Mouse (Mus musculus) lung, adult 18-20 months (tissue): ENCODE measurements around the gene Mchr1.
A peak's percentile ranks its signal among the peaks of the same experiment; 100 is the strongest.
"Not testable (repeated sequence)": the region's sequence is repeated elsewhere in the genome, so short reads cannot be mapped to it uniquely, and the experiment has no call there.

Experiments
- DNase-seq, 2 experiments: peaks; one replicate each; pipeline ENCODE4 v3.0.0; 2022; ENCODE audit warnings: mixed read lengths in 2 of 2

The Mchr1 gene

GRCm38 (mm10) chr15:81235086-81235920 is at the start of gene Mchr1:
TSS of gene Mchr1 (plus strand) at chr15:81235499.
- DNase-seq, result peak; percentile 19 to 33

DNA sequence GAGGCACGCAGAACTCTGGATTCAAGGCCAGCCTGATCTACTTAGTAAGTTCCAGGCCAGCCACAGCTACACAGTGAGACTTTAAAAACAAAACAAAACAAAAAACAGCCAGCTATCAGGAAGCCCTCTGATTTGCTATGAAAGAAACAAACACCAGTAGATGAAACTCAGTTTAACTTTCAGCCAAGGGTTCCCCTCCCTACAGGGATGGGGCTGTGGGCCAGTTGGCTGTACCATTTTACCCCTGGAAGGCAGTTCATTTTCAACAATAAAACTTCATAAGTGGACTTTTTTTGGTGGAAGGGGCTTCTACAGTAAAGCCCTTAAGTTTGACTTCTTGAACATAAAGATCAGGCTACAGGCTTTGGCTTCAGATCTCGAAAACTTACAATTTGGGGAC is 46.2 kb upstream of the Mchr1 start:
- DNase-seq, result no peak

DNA sequence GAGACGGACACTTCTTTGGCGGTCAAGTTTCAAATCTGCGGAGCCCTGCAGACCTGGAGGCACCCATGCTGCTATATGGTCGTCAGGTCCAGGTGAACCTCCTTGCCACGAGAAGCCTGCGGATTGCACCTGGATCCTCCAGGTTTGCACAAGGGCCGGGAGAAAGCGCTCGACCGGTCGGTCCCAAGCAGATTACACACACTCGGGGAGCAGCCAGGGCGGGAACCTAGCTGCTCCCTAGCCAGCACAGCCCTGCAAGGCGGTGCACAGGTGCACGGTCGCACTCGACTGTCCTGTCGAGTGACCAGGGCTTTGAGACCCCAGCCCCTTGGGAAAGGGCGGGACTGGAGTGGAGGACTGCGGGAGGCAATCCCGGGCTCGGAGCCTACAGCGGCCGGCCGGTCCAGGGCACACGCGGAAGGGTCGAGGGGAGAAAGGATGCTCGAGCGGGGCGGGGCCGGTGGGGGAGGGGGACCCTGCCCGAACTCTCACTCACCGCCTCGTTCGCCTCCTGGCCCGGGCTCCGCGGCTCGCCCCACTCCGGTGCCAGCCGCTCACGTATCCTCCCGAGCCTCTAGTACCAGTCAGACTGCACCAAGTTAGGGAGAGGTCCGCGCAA is 45.2 kb upstream of the Mchr1 start:
- peak; percentile 36 to 39 for DNase-seq

- DNase-seq, result peak; percentile 100
Observed at GRCm38 (mm10) chr15:81190630-81191178, 44.6 kb upstream of the Mchr1 start, which contains the start of gene Mrtfa. TSS of gene Mrtfa (minus strand) at chr15:81190757.

- no peak for DNase-seq
Observed at GRCm38 (mm10) chr15:81191303-81191702, 44.0 kb upstream of the Mchr1 start.

DNA sequence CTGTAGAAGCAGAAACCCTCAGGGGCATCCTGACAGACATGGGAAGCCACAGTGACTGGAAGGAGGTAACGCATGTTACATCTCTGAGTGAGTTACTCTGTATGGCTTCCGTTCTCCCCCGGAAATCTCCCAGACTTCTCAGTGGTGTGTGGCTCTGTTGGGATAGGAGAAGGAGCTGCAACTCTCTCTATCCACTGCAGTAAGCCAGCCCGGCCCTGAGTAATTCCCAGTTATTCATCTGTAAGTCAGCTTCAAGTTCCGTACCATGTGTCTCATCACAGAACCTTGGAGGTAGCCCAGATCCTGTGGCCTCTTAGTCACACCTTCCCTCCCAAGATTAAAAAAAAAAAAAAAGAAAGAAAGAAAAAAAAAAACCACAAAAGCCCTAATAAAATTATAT is 43.0 kb upstream of the Mchr1 start:
- DNase-seq, result no peak

DNA sequence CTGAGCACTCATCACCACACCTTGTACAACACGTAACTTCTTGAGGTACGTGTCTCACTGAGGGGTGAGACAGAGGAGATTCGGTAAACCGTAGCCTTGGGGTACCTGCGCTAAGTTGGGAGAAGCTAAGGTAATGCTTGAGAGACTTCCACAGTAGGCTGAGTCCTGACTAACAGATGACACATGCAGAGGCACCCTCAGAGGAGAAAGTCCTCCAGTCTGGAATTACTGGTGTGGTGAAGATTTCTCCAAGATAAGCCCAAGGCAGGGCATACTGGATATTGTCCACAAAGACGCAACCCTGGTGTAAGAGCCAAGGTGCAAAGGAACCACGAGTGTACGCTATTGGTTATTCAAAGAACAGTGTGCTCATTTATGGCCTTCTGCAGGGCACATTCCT is 42.4 kb upstream of the Mchr1 start:
- DNase-seq, result no peak

DNA sequence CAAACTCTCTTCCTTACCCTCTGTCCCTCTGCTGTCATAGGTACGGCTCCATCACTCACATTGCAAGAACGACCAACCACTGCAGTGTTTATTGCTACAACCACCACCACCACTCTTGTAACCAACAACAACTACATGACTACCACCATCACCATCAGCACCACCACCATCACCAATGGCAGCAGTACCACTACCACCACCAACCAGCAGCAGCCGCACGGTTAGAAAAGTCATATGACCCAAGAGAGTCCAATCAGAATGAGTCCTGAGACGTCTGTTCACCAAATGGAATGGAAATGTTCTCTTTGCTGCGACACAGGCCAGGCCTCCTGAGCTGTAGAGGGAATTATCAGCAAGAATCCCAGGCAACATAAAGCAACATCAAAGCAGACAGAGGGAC is 40.5 kb upstream of the Mchr1 start:
- no peak for DNase-seq

DNA sequence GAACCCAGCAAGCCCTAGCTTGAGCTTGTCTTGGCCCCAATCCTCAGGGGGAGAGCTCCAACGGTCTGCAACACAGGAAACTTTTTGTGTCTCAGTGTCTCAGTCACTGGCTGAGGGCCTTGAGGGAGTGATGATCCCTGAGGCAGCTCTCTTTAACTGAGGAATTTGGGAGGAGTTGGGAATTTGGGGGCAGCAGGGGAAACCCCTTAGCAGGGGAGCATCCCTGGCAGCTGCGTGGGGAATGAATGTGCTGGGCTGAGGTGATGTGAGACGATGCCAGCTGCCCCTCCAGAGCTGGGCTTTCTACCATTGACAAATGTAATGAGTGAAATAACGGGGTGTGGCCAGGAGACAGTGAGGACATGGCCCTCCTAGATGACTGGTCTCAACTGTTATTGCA is 39.9 kb upstream of the Mchr1 start:
- no peak for DNase-seq

GRCm38 (mm10) chr15:81197197-81197596 is 38.1 kb upstream of the Mchr1 start:
- no peak for DNase-seq

DNA sequence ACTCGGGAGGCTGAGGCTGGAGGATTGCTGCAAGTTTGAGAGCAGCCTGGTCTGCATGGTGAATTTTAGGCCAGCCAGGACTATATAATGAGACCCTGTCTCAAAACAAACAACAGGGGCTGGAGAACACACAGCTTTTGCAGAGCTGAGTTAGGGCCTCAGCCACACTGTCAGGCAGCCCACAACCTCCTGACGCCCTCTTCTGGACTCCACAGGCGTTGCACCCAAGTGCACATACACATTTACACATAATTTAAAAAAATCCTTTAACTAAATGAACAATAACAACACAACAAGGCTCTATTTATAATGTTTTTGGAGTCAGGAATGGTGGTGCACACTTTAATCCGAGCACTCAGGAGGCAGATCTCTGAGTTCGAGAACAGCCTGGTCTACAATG is 36.9 kb upstream of the Mchr1 start:
- DNase-seq, result no peak

DNA sequence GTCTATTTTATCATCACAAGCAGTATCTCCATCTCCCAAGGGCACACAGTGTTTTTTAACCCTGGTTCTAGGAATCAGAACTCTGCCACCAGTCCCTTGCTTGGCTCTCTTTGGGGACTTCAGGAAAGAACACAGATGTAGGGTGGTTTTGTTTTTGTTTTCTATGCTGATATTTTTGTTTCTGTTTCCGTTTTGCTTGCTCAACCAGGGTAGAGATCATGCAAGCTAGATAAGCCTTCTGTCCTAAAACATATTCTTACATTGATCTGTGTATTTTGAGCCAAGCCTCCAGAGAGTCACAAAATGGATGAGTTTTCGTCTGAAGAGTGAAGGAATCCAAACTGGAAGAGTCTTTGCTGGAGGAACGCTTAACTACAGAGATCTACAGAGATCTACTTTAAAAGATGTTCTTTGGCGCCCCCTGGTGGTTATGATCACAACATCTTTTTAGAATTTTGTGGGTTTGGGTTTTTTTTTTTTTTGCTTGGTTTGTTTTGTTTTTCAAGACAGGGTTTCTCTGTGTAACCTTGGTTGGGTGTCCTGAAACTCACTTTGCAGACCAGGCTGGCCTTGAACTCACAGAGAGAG is 35.8 kb upstream of the Mchr1 start:
- DNase-seq, result peak; percentile 13 to 63

- no peak for DNase-seq
Observed at GRCm38 (mm10) chr15:81202462-81202861, 32.8 kb upstream of the Mchr1 start.

DNA sequence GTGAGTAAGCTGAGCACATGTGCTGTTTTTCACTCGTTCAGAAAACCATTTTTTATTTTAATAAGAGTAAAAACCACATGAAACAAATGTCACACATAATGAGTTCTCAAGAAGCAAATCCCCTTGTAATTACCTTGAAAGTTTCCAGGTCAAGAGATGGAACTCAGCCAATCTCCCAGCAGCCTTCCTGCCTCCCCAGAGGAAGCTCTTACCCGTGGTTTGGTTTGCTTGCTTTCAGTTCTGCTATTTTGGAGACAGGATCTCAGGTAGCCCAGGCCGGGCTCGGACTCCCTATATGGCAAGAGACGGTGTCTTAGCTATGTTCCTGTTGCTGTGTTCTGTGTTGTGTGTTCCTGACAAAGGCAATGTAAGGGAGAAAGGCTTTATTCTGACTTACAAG is 24.8 kb upstream of the Mchr1 start:
- DNase-seq, result no peak

- peak; percentile 41 to 65 for DNase-seq
Observed at GRCm38 (mm10) chr15:81212976-81213375, 22.3 kb upstream of the Mchr1 start.

- DNase-seq, result no peak
Observed at GRCm38 (mm10) chr15:81216906-81217653, 18.2 kb upstream of the Mchr1 start.

GRCm38 (mm10) chr15:81219054-81219453 is 16.2 kb upstream of the Mchr1 start:
- DNase-seq, result no peak

DNA sequence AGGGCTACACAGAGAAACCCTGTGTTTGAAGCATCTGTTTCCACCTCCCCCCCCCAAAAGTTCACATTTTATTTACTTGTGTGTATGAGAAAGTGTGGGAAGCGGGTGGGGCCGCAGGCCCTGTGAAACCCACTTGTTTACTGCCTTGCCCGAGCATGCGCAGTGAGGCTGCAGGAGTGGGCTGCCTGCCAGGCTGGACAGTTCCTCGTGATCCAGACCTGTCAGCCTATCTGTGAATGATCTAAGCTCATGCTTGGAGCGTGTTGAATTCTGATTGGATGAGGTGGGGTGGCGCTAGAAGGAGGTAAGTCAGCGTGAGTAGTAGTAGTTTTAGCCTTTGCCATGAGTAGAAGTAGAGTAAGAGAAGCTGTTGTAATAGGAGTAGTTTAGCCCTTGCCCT is 15.2 kb upstream of the Mchr1 start:
- not testable (repeated sequence) for DNase-seq

DNA sequence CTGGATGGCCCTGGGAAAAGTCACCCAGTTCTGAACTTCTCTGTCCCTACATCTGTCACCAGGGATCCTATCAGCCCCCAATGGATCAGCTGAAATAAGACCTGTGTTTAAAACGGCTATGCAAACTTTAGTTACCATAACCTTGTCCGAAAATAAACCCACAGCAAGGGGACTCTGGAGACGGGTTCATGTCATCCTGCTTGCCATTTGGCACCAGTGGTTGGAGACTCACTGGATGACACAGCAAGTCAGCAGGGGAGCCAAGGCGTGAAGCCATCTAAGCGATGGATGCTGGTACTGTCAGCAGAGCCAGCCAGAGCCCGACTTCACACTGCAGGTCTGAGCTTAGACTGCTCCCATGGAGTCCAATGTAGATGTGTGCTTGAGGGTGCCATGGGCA is 13.9 kb upstream of the Mchr1 start:
- DNase-seq, result no peak

DNA sequence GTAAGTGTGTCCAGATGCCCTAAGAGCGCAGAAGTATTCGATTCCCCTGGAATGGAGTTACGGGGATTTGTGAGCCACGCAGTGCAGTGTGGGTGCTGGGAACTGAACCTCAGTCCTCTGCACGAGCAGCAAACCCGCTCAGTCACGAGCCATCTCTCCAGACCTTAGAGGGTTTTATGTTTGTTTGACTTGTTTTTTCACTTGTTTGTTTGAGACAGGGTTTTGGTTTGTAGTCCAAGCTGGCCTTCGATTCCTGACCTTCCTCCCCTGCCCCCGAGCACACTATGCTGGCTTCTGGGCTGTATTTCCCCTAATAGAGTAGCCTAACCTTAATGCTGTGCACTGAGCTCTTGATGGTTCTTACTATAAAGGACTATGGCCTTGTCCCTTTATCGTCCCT is 10.3 kb upstream of the Mchr1 start:
- no peak for DNase-seq

- no peak for DNase-seq
Observed at GRCm38 (mm10) chr15:81225732-81226131, 9.6 kb upstream of the Mchr1 start.

DNA sequence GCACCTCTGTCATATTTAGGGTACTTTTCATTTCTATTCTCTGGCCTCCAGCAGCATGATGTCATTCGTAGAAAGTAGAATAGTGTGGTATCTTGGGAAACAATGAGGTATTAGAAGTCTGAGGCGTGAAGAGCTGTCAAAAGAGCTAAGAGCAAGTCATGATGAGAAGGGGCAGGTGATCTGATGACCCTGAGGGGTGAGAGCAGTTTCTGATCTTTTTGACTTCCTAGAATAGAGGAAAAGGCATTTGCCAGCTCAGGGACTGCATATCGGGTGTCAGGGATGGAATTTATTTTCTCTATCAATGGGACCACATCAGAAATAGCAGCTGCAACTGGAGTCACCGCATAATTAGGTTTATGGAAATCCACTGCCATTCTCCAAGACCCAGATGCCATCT is 8.5 kb upstream of the Mchr1 start:
- no peak for DNase-seq

DNA sequence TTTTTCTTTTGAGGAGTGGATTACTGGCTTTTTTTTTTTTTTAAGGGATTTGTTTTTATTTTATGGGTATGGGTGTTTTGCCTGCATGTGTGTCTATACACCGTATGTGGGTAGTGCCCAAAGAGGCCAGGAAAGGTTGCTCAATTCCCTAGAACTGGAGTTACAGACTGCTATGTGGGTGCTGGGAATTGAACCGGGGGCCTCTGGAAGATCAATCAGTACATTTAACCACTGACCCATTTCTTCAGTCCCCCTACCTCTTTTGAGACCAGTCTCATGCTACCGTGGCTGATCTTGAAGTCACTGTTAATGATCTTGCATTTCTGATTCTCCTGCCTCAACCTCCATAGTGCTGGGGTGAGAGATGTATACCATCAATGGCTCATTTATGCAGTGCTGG is 8.0 kb upstream of the Mchr1 start:
- DNase-seq, result no peak
